Mouse (Mus musculus) left cerebral cortex, adult 2 months (tissue): ENCODE data around the gene Olfr1410. TPM values are rescaled to one million over a fixed set of nuclear protein-coding genes. Genes with fewer than 3 reads are reported as not detected.
A peak's percentile ranks its signal among the peaks of the same experiment; 100 is the strongest.

ENCODE experiments used
- DNase-seq, 2 experiments: peaks; one replicate each; pipeline ENCODE4 v3.0.0; 2021 to 2022; ENCODE audit warnings: low spot score in 2 of 2, mixed read lengths in 1 of 2; ENCODE audit errors: extremely low spot score in 1 of 2
- H3K27ac ChIP-seq: fragments of 200-600 bp; 2 replicates; pipeline ENCODE4 v1.8.1; 2022
- H3K4me3 ChIP-seq: fragments of 200-600 bp; 2 replicates; pipeline ENCODE4 v1.8.1; 2022
- CTCF ChIP-seq: fragments of 200-600 bp; IDR thresholded peaks from 2 replicates; pipeline ENCODE4 v1.8.1; 2022; ENCODE audit warnings: antibody characterized with exemption, mild to moderate bottlenecking, moderate library complexity
- intact Hi-C: fragments of 180-260 bp; cut with DNase I; formaldehyde crosslinking; loops from one replicate; pipeline ENCODE4 v1.15.1; 2025
- total RNA-seq, 2 experiments: library from RNA; stranded (reverse); gene quantifications; 2 replicates each; pipeline ENCODE4 v1.2.3; 2021

The Olfr1410 gene
- total RNA-seq, 2 experiments from 2014 or later: not detected

- no peak for DNase-seq
- H3K27ac ChIP-seq: no peak overlapping the region
- no peak for TF ChIP-seq CTCF
- H3K4me3 ChIP-seq: no peak overlapping the region
- intact Hi-C loops: no loop called here
Measured at GRCm38 (mm10) chr1:92632196-92632595, 26.6 kb downstream of the Olfr1410 start.

- DNase-seq: no peak
- no peak; the same call in none of the 2 replicates for TF ChIP-seq CTCF
- intact Hi-C loops: no loop called here
- H3K4me3 ChIP-seq: no peak overlapping the region
- H3K27ac ChIP-seq: no peak overlapping the region
Measured at GRCm38 (mm10) chr1:92632948-92633347, 27.4 kb downstream of the Olfr1410 start.

- TF ChIP-seq CTCF: no peak
- Histone ChIP-seq H3K27ac (no peak overlapping the region), H3K4me3 (no peak overlapping the region)
- DNase-seq: no peak
- intact Hi-C loops: no loop called here
Measured at GRCm38 (mm10) chr1:92633726-92634125, 28.1 kb downstream of the Olfr1410 start.

GRCm38 (mm10) chr1:92634569-92634968 is 29.0 kb downstream of the Olfr1410 start:
- TF ChIP-seq CTCF: no peak
- no peak overlapping the region for H3K4me3 ChIP-seq
- DNase-seq: no peak
- H3K27ac ChIP-seq: no peak overlapping the region
- intact Hi-C loops: no loop called here

- H3K27ac ChIP-seq: no peak overlapping the region
- intact Hi-C loops: no loop called here
- DNase-seq: no peak
- no peak overlapping the region for H3K4me3 ChIP-seq
- no peak for TF ChIP-seq CTCF
Measured at GRCm38 (mm10) chr1:92634976-92635599, 29.5 kb downstream of the Olfr1410 start.

GRCm38 (mm10) chr1:92636015-92636414 is 30.4 kb downstream of the Olfr1410 start:
- Histone ChIP-seq H3K4me3 (no peak overlapping the region), H3K27ac (no peak overlapping the region)
- no peak for DNase-seq
- intact Hi-C loops: no loop called here
- TF ChIP-seq CTCF: no peak

GRCm38 (mm10) chr1:92636676-92637075 is 31.1 kb downstream of the Olfr1410 start:
- TF ChIP-seq CTCF: no peak
- DNase-seq: no peak
- Histone ChIP-seq H3K27ac (no peak overlapping the region), H3K4me3 (no peak overlapping the region)
- intact Hi-C loops: no loop called here

- Histone ChIP-seq H3K27ac (peak overlapping the region; percentile 57; the same call in 1 of the 2 replicates), H3K4me3 (no peak overlapping the region)
- no peak for TF ChIP-seq CTCF
- DNase-seq: peak in 1 of 2 experiments; percentile 12
- intact Hi-C loops: no loop called here
Measured at GRCm38 (mm10) chr1:92637501-92638172, 32.1 kb downstream of the Olfr1410 start.

GRCm38 (mm10) chr1:92638181-92638580 is 32.6 kb downstream of the Olfr1410 start:
- Histone ChIP-seq H3K4me3 (no peak overlapping the region), H3K27ac (peak overlapping the region; percentile 61)
- no peak for TF ChIP-seq CTCF
- peak; percentile 45 to 68 for DNase-seq
- intact Hi-C loops: no loop called here

GRCm38 (mm10) chr1:92638736-92639135 is 33.2 kb downstream of the Olfr1410 start:
- Histone ChIP-seq H3K27ac (peak overlapping the region; percentile 61), H3K4me3 (no peak overlapping the region)
- no peak for TF ChIP-seq CTCF
- DNase-seq: no peak
- intact Hi-C loops: no loop called here

- no peak overlapping the region for H3K27ac ChIP-seq
- intact Hi-C loops: no loop called here
- DNase-seq: no peak
- no peak for TF ChIP-seq CTCF
- peak overlapping the region; percentile 97; the same call in 1 of the 2 replicates for H3K4me3 ChIP-seq
Measured at GRCm38 (mm10) chr1:92640393-92640792, 34.8 kb downstream of the Olfr1410 start.

GRCm38 (mm10) chr1:92641514-92642272 is 36.1 kb downstream of the Olfr1410 start, which contains the start of gene Cops9:
Cops9 (minus strand) TSS chr1:92641985.
- peak within 1 kb of the TSS; percentile 97 for H3K4me3 ChIP-seq
- intact Hi-C loops: no loop called here
- TF ChIP-seq CTCF: no peak
- DNase-seq: peak; percentile 88
- H3K27ac ChIP-seq: peak within 1 kb of the TSS; percentile 84
